Comparison of ENCODE assay signal across 9 mouse cellular contexts in the genomic region with DNA sequence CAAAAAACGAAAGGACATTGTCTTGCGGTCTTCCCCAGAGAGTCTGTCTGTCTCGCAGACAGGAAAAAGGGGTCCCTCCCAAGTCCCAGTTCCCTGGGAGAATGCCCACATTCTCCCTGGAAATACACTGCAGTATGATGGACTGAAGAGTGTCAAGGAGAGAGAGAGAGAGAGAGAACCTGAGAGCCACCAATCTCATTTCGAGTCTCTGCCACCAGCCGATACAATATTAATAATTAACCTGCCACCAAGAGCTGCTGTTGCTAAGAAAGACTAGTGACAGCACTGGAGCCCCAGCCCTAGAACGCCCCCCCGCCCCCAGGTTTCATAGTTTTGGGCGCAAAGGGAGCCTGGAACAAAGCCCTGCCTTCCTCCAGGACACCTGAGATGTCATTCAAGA.
DNase-seq lines count a peak whose midpoint lies in the region; ATAC-seq and TF ChIP-seq lines count a peak whose summit lies in the region.
"Had no signal": no experiment of that assay in that cellular context is flagged by ENCODE, and none has a peak within 500 bp of the region (broad histone marks: within the 10 kb centered on the region; RNA-seq: fewer than 3 reads in every experiment).

No protein-coding gene starts in this region.

- no peak overlapping the region for H3K4me3 ChIP-seq in kidney, adult 2 months (ENCODE audit: insufficient read depth, low read depth, low read length)
- H3K4me3 ChIP-seq in forebrain, embryonic 10.5 days: peak overlapping the region; percentile 58
- peak overlapping the region; percentile 39 for H3K4me3 ChIP-seq in intestine, postnatal 0 days (ENCODE audit: low read depth, low read length)
- peak overlapping the region; percentile 57 for H3K4me3 ChIP-seq in midbrain, postnatal 0 days (ENCODE audit: low read depth, low read length)

- no peak overlapping the region for H3K9ac ChIP-seq in intestine, postnatal 0 days (ENCODE audit: low read depth, low read length)
- H3K9ac ChIP-seq in midbrain, postnatal 0 days (replicated peaks; ENCODE audit: low read length, poor library complexity, severe bottlenecking): peak overlapping the region; percentile 76

- H3K27me3 ChIP-seq in kidney, adult 2 months (replicated peaks; ENCODE audit: control insufficient read depth, insufficient read depth, low read length): no peaks in the 10 kb centered on the region
- H3K27me3 ChIP-seq in forebrain, embryonic 10.5 days (ENCODE audit: poor library complexity, severe bottlenecking): peaks cover 41% of the 10 kb centered on the region
- no peaks in the 10 kb centered on the region; the same call in 1 of the 2 replicates for H3K27me3 ChIP-seq in intestine, postnatal 0 days (replicated peaks; ENCODE audit: control insufficient read depth, insufficient read depth, low read length)
- H3K27me3 ChIP-seq in midbrain, postnatal 0 days (ENCODE audit: insufficient read depth, low read length): no peaks in the 10 kb centered on the region; the same call in 1 of the 2 replicates

- peaks cover 23% of the 10 kb centered on the region; the same call in 1 of the 2 replicates for H3K4me1 ChIP-seq in kidney, adult 2 months (ENCODE audit: control insufficient read depth, insufficient read depth, low read length)
- peaks cover 71% of the 10 kb centered on the region for H3K4me1 ChIP-seq in forebrain, embryonic 10.5 days
- H3K4me1 ChIP-seq in intestine, postnatal 0 days (replicated peaks; ENCODE audit: control insufficient read depth, insufficient read depth, low read length): peaks cover 10% of the 10 kb centered on the region; the same call in 1 of the 2 replicates
- H3K4me1 ChIP-seq in midbrain, postnatal 0 days (ENCODE audit: insufficient read depth, low read length): 0 out of 2 replicates have a peak, but pooled peaks cover 10% of the 10 kb centered on the region

- H3K4me2 ChIP-seq in intestine, postnatal 0 days (replicated peaks; ENCODE audit: low read depth): peak overlapping the region; percentile 92
- peak overlapping the region; percentile 90 for H3K4me2 ChIP-seq in midbrain, postnatal 0 days (ENCODE audit: low read depth, low read length, poor library complexity, severe bottlenecking)

- no peak for TF ChIP-seq CTCF in kidney, adult 2 months (conservative IDR thresholded peaks at IDR 0.05; ENCODE audit: insufficient read depth, insufficient read length, low read depth, low read length)
- no peak for TF ChIP-seq CTCF in intestine, postnatal 0 days (IDR thresholded peaks at IDR 0.05; ENCODE audit: low read depth)
- no peak for TF ChIP-seq CTCF in midbrain, postnatal 0 days (IDR thresholded peaks at IDR 0.05)

- no peak for TF ChIP-seq POLR2A in kidney, adult 2 months (IDR thresholded peaks at IDR 0.05; ENCODE audit: low read depth, low read length)

- DNase-seq in kidney, adult 2 months: no peak
- no peak for DNase-seq in kidney, adult 9 months
- DNase-seq in forebrain, embryonic 10.5 days (ENCODE audit: extremely low spot score, low spot score): no peak
- DNase-seq in midbrain, postnatal 0 days (ENCODE audit: low spot score): no peak
- no peak for DNase-seq in urinary bladder, postnatal 14 days (ENCODE audit: low spot score)
- DNase-seq in ovary, postnatal 10 days (ENCODE audit: low spot score): no peak
- DNase-seq: adrenal gland, postnatal 25 days had no signal

- WGBS in kidney, adult 2 months: 52% methylated on average over 8 of the region's 8 CpGs
- 48% methylated on average over 8 of the region's 8 CpGs for WGBS in forebrain, embryonic 10.5 days
- WGBS in intestine, postnatal 0 days: 39% methylated on average over 8 of the region's 8 CpGs
- 44% methylated on average over 8 of the region's 8 CpGs for WGBS in midbrain, postnatal 0 days

- no peaks in the 10 kb centered on the region for H3K36me3 ChIP-seq in kidney, adult 2 months (ENCODE audit: control insufficient read depth, insufficient read depth, low read length)
- no peaks in the 10 kb centered on the region for H3K36me3 ChIP-seq in forebrain, embryonic 10.5 days (replicated peaks)
- H3K36me3 ChIP-seq in intestine, postnatal 0 days (ENCODE audit: control insufficient read depth, insufficient read depth): no peaks in the 10 kb centered on the region
- no peaks in the 10 kb centered on the region for H3K36me3 ChIP-seq in midbrain, postnatal 0 days (ENCODE audit: insufficient read depth, low read length)

- H3K9me3 ChIP-seq in forebrain, embryonic 10.5 days: no peaks in the 10 kb centered on the region
- no peaks in the 10 kb centered on the region for H3K9me3 ChIP-seq in intestine, postnatal 0 days (ENCODE audit: control insufficient read depth)
- H3K9me3 ChIP-seq in midbrain, postnatal 0 days (ENCODE audit: low read length): no peaks in the 10 kb centered on the region

- 0 out of 2 replicates have a peak overlapping the region, but pooled peaks have one; percentile 4 for H3K27ac ChIP-seq in kidney, adult 2 months (ENCODE audit: insufficient read depth, low read depth, low read length)
- H3K27ac ChIP-seq in forebrain, embryonic 10.5 days: no peak overlapping the region
- H3K27ac ChIP-seq in intestine, postnatal 0 days (ENCODE audit: low read depth, low read length): peak overlapping the region; percentile 73; the same call in 1 of the 2 replicates
- H3K27ac ChIP-seq in midbrain, postnatal 0 days (ENCODE audit: low read depth, low read length): peak overlapping the region; percentile 68

- ATAC-seq in intestine, postnatal 0 days: peak; percentile 27; the same call in 1 of the 2 replicates
- ATAC-seq in midbrain, postnatal 0 days (ENCODE audit: low FRiP score): peak; percentile 21; the same call in 1 of the 2 replicates
- no peak for ATAC-seq in activated CD4-positive, CD25-positive, alpha-beta regulatory T cell, adult 4 months
